Mouse (Mus musculus) embryonic stem cell, embryonic (primary cell): Measurements from ENCODE around the gene Upk3b.

Experiments used
- CTCF ChIA-PET, 4 experiments: fragments of 300-600 bp in 2 of 4; fragments of 350-600 bp in 2 of 4; sonication (Branson Sonifier 250); formaldehyde crosslinking; loops; one replicate each; lab custom pipeline; 2022; ENCODE audit warnings: inconsistent platforms in 2 of 4; lab: Charles Lee
- POLR2A ChIA-PET, 4 experiments: fragments of 300-600 bp in 2 of 4; fragments of 350-600 bp in 2 of 4; sonication (Branson Sonifier 250); formaldehyde crosslinking; loops; one replicate each; lab custom pipeline; 2022; ENCODE audit warnings: antibody characterized with exemption in 4 of 4, inconsistent platforms in 1 of 4; lab: Charles Lee

Upk3b gene

GRCm38 (mm10) chr5:136077001-136077550 is 38.8 kb downstream of the Upk3b start:
- CTCF ChIA-PET, result interaction anchor here in 2 of 4 experiments (0.5 to 0.9 kb wide), 3 partner anchors 15 to 45 kb away, joined by 3 read pairs; no protein-coding TSS in a partner anchor
- POLR2A ChIA-PET, result interaction anchor here (0.5 to 1.3 kb wide), 5 partner anchors 9 to 174 kb away, joined by 3 to 5 read pairs (median 3); partner anchors contain the start of genes Dtx2 (in 1 of the 4) and Ywhag (in 1 of the 4)

- CTCF ChIA-PET, result interaction anchor here in 2 of 4 experiments (0.7 to 1.6 kb wide), 2 partner anchors 14 to 29 kb away, joined by 3 read pairs; no protein-coding TSS in a partner anchor
- POLR2A ChIA-PET, result no interaction called here
These were observed 39.8 kb downstream of the Upk3b start for GRCm38 (mm10) chr5:136078136-136078535.

GRCm38 (mm10) chr5:136082345-136082744 is 44.0 kb downstream of the Upk3b start:
- CTCF ChIA-PET, result interaction anchor here in 3 of 4 experiments (0.5 to 1.8 kb wide), 12 partner anchors 11 to 272 kb away, joined by 3 to 7 read pairs (median 3); partner anchors contain the start of genes Dtx2 (in 1 of the 3) and Polr2j (in 1 of the 3)
- POLR2A ChIA-PET, result interaction anchor here in 3 of 4 experiments (0.7 to 2.5 kb wide), 6 partner anchors 13 to 120 kb away, joined by 3 to 9 read pairs (median 4); no protein-coding TSS in a partner anchor

- CTCF ChIA-PET, result interaction anchor here in 3 of 4 experiments (0.6 to 1.8 kb wide), 21 partner anchors 9 to 676 kb away, joined by 3 to 11 read pairs (median 4); partner anchors contain the start of genes Dtx2 (in 1 of the 3) and Zp3 (in 1 of the 3)
- POLR2A ChIA-PET, result interaction anchor here in 3 of 4 experiments (0.6 to 2.8 kb wide), 23 partner anchors 10 to 1979 kb away, joined by 3 to 15 read pairs (median 4); partner anchors contain the start of genes Dtx2 (in 1 of the 3), Hspb1 (in 1 of the 3), Polr2j (in 1 of the 3) and Ywhag (in 1 of the 3)
These were observed 45.4 kb downstream of the Upk3b start, which contains the start of gene Rasa4 for GRCm38 (mm10) chr5:136083669-136084107. TSS of gene Rasa4 (plus strand) at chr5:136083916.

- POLR2A ChIA-PET, result interaction anchor here in 3 of 4 experiments (0.5 to 2.8 kb wide), 27 partner anchors 10 to 1979 kb away, joined by 3 to 15 read pairs (median 3); partner anchors contain the start of genes Dtx2 (in 1 of the 3), Hspb1 (in 1 of the 3), Polr2j (in 1 of the 3) and Prkrip1 (in 1 of the 3)
These were observed 46.0 kb downstream of the Upk3b start for GRCm38 (mm10) chr5:136084144-136084881.

GRCm38 (mm10) chr5:136084891-136085651 is 46.8 kb downstream of the Upk3b start:
- ChIA-PET CTCF (interaction anchor here (0.6 to 1.5 kb wide), 7 partner anchors 9 to 103 kb away, joined by 3 to 8 read pairs (median 3); no protein-coding TSS in a partner anchor), POLR2A (interaction anchor here in 3 of 4 experiments (0.5 to 2.8 kb wide), 10 partner anchors 9 to 1766 kb away, joined by 3 to 15 read pairs (median 4); partner anchors contain the start of genes Dtx2 (in 1 of the 3) and Prkrip1 (in 1 of the 3))

More at GRCm38 (mm10) chr5:136084144-136084881, 46.0 kb downstream of the Upk3b start:
- CTCF ChIA-PET, result interaction anchor here in 3 of 4 experiments (0.6 to 1.8 kb wide), 21 partner anchors 8 to 675 kb away, joined by 3 to 11 read pairs (median 4); partner anchors contain the start of genes Dtx2 (in 1 of the 3) and Zp3 (in 1 of the 3)

GRCm38 (mm10) chr5:136086290-136086689 is 48.0 kb downstream of the Upk3b start:
- CTCF ChIA-PET, result interaction anchor here in 2 of 4 experiments (0.5 to 0.9 kb wide), 2 partner anchors 20 kb away, joined by 3 to 6 read pairs; no protein-coding TSS in a partner anchor
- POLR2A ChIA-PET, result interaction anchor here in 3 of 4 experiments (0.5 to 1.9 kb wide), 5 partner anchors 10 to 150 kb away, joined by 4 to 7 read pairs (median 5); partner anchors contain the start of gene Dtx2 (in 1 of the 3)

- ChIA-PET CTCF (interaction anchor here (0.5 to 3.0 kb wide), 21 partner anchors 9 to 289 kb away, joined by 3 to 18 read pairs (median 4); no protein-coding TSS in a partner anchor), POLR2A (interaction anchor here in 2 of 4 experiments (0.5 to 1.5 kb wide), 8 partner anchors 11 to 831 kb away, joined by 3 to 5 read pairs (median 3); partner anchors contain the start of gene Dtx2 (in 1 of the 2))
These were observed 50.7 kb downstream of the Upk3b start for GRCm38 (mm10) chr5:136088821-136089575.

GRCm38 (mm10) chr5:136091927-136092326 is 53.6 kb downstream of the Upk3b start:
- POLR2A ChIA-PET, result interaction anchor here in 3 of 4 experiments (0.8 to 1.7 kb wide), 4 partner anchors 11 to 158 kb away, joined by 3 to 5 read pairs (median 4); partner anchors contain the start of gene Ywhag (in 1 of the 3)

GRCm38 (mm10) chr5:136094249-136095010 is 56.1 kb downstream of the Upk3b start:
- CTCF ChIA-PET, result interaction anchor here in 2 of 4 experiments (0.7 to 2.0 kb wide), 3 partner anchors 87 to 193 kb away, joined by 3 to 5 read pairs (median 5); no protein-coding TSS in a partner anchor

More at GRCm38 (mm10) chr5:136091927-136092326, 53.6 kb downstream of the Upk3b start:
- CTCF ChIA-PET, result interaction anchor here in 3 of 4 experiments (0.5 to 2.1 kb wide), 7 partner anchors 8 to 622 kb away, joined by 3 to 7 read pairs (median 3); partner anchors contain the start of gene Rasa4 (in 1 of the 3)

GRCm38 (mm10) chr5:136095089-136095488 is 56.8 kb downstream of the Upk3b start:
- ChIA-PET POLR2A (interaction anchor here in 3 of 4 experiments (0.6 to 1.5 kb wide), 9 partner anchors 11 to 1656 kb away, joined by 3 to 5 read pairs (median 3); partner anchors contain the start of gene Rasa4 (in 1 of the 3)), CTCF (interaction anchor here in 2 of 4 experiments (0.6 to 2.0 kb wide), 5 partner anchors 9 to 194 kb away, joined by 3 to 5 read pairs (median 3); partner anchors contain the start of gene Rasa4 (in 1 of the 2))

More at GRCm38 (mm10) chr5:136094249-136095010, 56.1 kb downstream of the Upk3b start:
- POLR2A ChIA-PET, result interaction anchor here in 3 of 4 experiments (0.6 to 1.3 kb wide), 5 partner anchors 11 to 173 kb away, joined by 3 to 5 read pairs (median 3); partner anchors contain the start of gene Rasa4 (in 1 of the 3)
